Mouse (Mus musculus) kidney, postnatal 25 days (tissue): Measurements from ENCODE around the gene Akt2.

Experiments
- DNase-seq, 2 experiments: peaks; one replicate each; pipeline ENCODE4 v3.0.0; 2021; ENCODE audit warnings: mixed read lengths in 2 of 2

Gene Akt2

GRCm38 (mm10) chr7:27590088-27590487 is 1.3 kb upstream of the Akt2 start:
- DNase-seq, result no peak

GRCm38 (mm10) chr7:27590566-27591213 is 662 bp upstream of the Akt2 start:
- no peak for DNase-seq

- peak; percentile 45 to 61 for DNase-seq
These were observed 1.0 kb downstream of the Akt2 start for GRCm38 (mm10) chr7:27592217-27592929.

DNA sequence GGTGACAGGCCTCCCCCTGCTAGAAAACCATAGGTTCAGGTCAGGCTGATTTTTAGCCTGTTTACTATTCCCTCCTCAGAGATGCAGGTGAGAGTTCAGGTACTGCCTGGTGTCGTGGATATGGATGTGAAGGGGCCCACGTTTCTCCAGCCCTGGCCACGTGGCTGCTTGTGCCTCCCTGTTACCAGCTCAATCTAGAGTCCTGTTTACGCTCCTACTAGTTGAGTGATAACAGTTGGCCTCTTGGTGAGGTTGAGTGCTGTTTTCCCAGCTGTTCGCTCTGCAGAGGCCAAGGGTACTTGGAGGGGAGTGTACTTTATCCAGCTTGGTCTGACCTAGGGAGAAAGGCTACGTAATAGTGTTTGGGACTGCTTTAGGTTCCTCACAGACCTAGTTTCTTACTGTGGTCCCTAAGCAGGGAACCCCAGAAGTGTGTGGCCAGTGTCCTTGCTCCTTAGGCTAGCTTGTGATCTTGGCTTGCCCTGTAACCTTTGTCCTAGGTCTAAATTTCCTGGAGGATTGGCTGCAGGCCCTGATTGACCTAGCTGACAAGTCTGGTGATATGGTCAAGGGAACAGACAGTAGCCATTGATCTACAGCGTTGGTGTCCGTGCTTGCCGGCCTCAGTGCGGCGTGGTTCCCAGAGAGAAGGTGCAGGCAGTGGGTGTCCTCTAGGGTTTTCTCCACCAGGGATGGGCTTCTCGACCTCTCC is 1.7 kb downstream of the Akt2 start:
- DNase-seq, result peak; percentile 58 to 77

GRCm38 (mm10) chr7:27596586-27597503 is 5.5 kb downstream of the Akt2 start:
- DNase-seq, result peak; percentile 24 to 51

DNA sequence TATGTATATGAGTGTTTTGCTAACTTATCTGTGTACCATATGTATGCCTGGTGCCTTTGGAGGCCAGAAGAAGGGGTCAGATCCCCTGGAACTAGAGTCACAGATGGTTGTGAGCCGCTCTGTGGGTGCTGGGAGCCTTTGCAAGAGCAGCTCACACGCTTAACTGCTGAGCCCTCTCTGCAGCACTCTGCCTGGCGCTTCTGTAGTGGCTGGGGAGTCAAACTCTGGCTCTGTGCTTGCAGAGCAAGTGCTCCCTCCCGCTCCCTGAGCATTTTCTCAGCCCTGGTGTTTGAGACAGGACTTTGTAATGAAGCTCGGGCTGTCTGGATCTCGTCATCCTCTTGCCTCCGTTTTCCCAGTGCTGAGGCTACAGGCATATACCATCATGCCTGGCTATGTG is 6.7 kb downstream of the Akt2 start:
- no peak for DNase-seq

DNA sequence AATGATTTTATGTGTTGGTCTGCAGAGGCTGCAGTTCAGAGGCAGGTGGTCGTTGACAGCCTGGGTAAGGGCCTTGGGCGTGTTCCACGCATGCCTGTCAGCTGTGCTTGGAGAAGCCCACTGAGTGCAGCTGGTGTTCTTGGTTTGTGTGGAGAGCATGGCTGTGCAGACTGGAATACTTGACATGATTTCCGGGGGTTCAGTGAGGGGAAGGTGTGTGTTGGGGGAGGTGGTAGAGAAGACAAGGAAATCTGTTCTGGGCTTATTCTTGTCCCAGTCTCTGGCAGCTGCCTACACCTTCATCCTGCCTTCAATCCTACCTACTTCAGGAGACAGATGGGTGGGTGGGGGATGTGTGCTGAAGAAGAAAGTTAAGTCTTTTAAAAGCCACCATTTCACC is 10.3 kb downstream of the Akt2 start:
- no peak for DNase-seq

- DNase-seq, result no peak
These were observed 10.8 kb downstream of the Akt2 start for GRCm38 (mm10) chr7:27602161-27602560.

GRCm38 (mm10) chr7:27602835-27603234 is 11.5 kb downstream of the Akt2 start:
- DNase-seq, result no peak

- no peak for DNase-seq
These were observed 13.5 kb downstream of the Akt2 start for GRCm38 (mm10) chr7:27604661-27605348.

DNA sequence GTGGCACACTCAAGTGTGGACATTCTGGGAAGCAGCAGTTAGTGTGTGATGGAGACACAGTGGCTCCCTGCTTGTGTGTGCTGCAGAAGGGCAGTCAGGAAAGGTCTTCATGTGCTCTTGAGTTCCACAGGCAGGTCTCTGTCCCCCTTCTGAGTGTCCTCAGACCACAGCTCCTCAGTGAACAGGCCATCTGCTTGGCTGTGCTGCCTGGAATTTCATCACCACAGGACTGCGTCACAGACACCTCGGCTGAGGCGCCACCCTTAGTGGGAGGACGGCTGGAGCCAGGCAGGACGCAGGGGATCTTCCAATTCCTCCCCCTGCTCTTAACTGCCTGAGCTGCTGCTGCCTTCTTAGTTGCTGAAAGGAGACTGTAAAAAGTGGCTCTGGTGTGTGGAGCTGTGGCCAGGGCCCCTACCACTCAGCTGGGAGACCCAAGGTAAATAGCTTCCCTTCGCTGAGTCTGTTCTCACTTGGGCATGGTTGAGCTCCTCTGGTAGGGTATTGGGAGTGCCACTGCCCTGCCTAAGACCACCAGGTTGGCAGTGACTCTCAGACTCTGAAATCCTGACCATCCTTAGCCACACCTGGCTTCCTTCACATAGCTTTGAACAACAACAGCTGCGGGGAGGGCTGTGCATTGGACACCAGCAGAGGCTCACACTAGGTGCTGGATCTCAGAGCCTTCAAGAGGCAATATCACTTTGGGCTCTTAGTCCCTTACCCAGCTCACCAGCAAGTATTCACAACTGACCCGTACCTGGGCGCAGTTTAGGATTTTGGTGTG is 14.3 kb downstream of the Akt2 start:
- DNase-seq, result peak in 1 of 2 experiments; percentile 54

GRCm38 (mm10) chr7:27606481-27607254 is 15.3 kb downstream of the Akt2 start:
- no peak for DNase-seq

DNA sequence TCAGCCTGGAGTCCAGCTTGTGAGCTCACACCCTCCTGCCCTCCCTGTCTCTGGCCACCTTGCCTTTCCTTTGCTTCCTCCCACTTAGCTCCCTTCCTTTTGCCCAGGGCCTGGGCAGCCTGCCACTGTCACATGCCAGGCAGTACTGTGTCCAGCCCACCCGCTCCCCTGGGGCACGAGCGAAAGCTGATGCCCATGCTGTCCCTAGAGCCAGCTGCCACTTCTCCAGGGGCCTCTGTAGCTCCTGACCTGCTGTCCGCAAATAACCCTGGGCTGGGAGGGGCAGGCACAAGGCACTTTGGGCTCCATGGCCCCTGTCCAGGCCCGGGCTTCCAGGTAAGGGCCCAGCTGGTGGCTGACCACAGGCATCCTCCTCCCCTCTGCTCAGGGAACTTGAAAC is 16.2 kb downstream of the Akt2 start:
- DNase-seq, result peak; percentile 73 to 92

- DNase-seq, result no peak
These were observed 16.8 kb downstream of the Akt2 start for GRCm38 (mm10) chr7:27608130-27608529.

DNA sequence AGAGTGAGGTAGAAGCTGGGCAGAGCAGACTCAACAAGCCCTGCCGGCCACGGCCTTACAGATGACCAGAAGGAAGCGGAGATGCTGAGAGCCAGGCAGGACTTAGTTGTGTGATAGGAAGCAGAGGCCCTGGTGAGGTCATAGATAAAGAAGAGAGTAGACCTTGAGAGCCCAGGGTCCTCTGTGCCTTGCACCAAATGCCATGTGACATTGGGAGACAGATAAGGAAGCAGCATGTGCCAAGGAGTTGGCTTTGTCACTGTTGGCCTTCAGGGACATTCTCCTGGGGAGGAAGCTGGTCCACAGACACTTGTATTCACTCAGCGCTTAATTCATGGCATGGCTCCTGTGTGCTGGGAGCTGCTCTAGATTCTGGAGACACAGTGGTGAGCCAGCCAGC is 17.9 kb downstream of the Akt2 start:
- DNase-seq, result no peak

GRCm38 (mm10) chr7:27609688-27610087 is 18.3 kb downstream of the Akt2 start:
- DNase-seq, result no peak

- DNase-seq, result no peak
These were observed 19.0 kb downstream of the Akt2 start for GRCm38 (mm10) chr7:27610370-27610769.

DNA sequence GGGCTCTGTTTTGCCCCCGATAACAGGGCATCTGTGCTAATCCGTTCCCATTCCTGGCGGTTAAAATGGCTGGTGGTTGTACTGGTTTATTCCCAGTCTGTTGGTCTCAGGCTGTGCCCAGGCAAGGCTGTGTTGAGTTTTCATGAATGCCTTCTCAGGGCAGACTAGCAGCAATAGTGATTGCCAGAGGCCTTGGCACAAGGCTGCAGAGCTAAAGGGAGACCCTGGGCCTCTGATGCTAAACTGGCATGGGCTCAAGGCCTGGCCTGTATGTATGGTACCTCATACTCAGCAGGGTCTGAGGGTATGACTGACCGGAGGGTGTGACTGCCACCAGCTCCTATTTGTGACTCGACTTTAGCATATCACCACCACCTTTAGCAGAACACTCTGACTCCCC is 19.5 kb downstream of the Akt2 start:
- no peak for DNase-seq

DNA sequence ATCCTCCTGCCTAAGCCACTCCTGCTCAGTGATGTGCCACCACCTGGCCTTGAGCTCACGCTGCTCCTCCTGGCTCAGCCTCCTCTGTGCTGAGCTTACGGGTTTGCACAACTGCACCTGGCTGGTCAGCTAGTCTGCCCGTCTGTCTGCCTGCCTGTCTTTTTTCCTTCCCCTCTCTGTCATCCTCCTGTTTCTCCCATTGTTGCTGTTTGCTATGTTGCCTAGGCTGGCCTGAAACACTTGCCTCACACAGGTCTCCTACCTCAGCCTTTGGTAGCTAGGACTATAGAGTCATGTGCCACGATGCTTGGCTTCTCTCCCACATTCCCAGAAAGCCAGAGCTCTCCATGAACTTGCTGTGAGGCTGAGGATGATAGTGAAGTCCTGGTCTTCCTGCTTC is 21.6 kb downstream of the Akt2 start:
- no peak for DNase-seq

DNA sequence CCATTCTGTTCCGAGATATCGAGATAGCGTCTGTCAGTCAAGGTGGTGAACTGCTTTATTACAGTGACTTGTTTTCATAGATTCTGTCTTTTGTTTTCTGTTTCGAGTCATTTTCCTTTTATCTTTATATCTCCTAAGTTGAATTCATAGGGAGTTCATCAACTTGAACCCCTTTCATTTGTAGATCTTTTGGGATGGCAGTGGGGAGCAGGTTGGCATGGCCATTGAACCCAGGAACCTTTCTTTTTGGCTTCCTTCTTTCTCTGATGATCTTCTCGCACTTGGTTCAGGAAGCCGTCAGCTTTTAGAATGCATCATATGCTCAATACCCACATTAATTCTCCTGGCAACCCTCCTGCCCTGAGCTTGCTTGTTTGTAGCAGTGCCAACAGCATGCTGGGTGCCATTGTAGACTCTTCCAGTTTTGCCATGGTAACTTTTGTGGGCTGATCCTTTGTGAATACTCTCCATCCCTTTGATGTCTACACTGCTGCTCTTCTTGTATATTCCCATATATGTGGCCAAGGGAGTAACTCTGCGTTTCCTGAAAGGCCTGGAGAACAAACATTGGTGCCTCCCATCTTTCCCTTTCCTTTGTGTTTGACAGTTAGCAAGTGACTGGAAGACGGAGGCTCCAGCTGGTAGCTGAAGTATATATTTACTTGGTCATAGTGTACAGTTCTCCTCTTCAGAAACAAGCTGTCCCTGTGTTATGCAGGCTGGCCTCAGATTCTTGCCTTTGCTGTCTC is 22.6 kb downstream of the Akt2 start:
- no peak for DNase-seq
